Mouse (Mus musculus): ENCODE measurements at regions not wholly inside any gene's neighbourhood (a gene's known extent, or its start where the extent isn't known, plus 50 kb on each side); places are given as distances from the start of the nearest gene placed in this dataset.

- Histone ChIP-seq H3K9me3 (replicated peaks) (no peaks in the 10 kb centered on the region), H3K4me2 (no peak overlapping the region), H3K27me3 (replicated peaks) (no peaks in the 10 kb centered on the region), H3K4me3 (replicated peaks) (no peak overlapping the region), H3K4me1 (peaks cover 8% of the 10 kb centered on the region), H3K9ac (replicated peaks) (no peak overlapping the region), H3K36me3 (no peaks in the 10 kb centered on the region), H3K27ac (replicated peaks) (no peak overlapping the region)
- WGBS = 17% methylated on average over 3 of the region's 3 CpGs
- ATAC-seq (ENCODE audit: low FRiP score) = no peak
These were observed 125.3 kb downstream of the Usp46 start for GRCm38 (mm10) chr5:73942950-73943349.

- H3K9me3 ChIP-seq (replicated peaks) = no peaks in the 10 kb centered on the region
- peaks cover 8% of the 10 kb centered on the region for H3K4me1 ChIP-seq
- H3K27me3 ChIP-seq (replicated peaks) = no peaks in the 10 kb centered on the region
- H3K27ac ChIP-seq (replicated peaks) = no peak overlapping the region
- H3K4me2 ChIP-seq = no peak overlapping the region
- no peak overlapping the region for H3K4me3 ChIP-seq (replicated peaks)
- WGBS = 92% methylated on average over 3 of the region's 3 CpGs
- no peak overlapping the region for H3K9ac ChIP-seq (replicated peaks)
- ATAC-seq (ENCODE audit: low FRiP score) = no peak
- no peaks in the 10 kb centered on the region for H3K36me3 ChIP-seq
These were observed 122.6 kb downstream of the Usp46 start for GRCm38 (mm10) chr5:73945671-73946070.

- no peak for ATAC-seq (ENCODE audit: low FRiP score)
- 83% methylated on average over 6 of the region's 6 CpGs for WGBS
- no peaks in the 10 kb centered on the region for H3K9me3 ChIP-seq (replicated peaks)
These were observed 122.1 kb downstream of the Usp46 start for GRCm38 (mm10) chr5:73946164-73946563.

GRCm38 (mm10) chr5:73948031-73948899, 120.0 kb downstream of the Usp46 start:
- Histone ChIP-seq H3K4me3 (replicated peaks) (no peak overlapping the region), H3K27me3 (replicated peaks) (no peaks in the 10 kb centered on the region), H3K9me3 (replicated peaks) (no peaks in the 10 kb centered on the region), H3K9ac (replicated peaks) (no peak overlapping the region), H3K4me2 (no peak overlapping the region), H3K27ac (replicated peaks) (no peak overlapping the region), H3K4me1 (peaks cover 10% of the 10 kb centered on the region), H3K36me3 (no peaks in the 10 kb centered on the region)
- WGBS = 94% methylated on average over 9 of the region's 9 CpGs
- ATAC-seq (ENCODE audit: low FRiP score) = no peak

More at GRCm38 (mm10) chr5:73946164-73946563, 122.1 kb downstream of the Usp46 start:
- no peak overlapping the region for H3K27ac ChIP-seq (replicated peaks)
- no peak overlapping the region for H3K4me3 ChIP-seq (replicated peaks)
- H3K9ac ChIP-seq (replicated peaks) = no peak overlapping the region
- H3K4me2 ChIP-seq = no peak overlapping the region
- H3K27me3 ChIP-seq (replicated peaks) = no peaks in the 10 kb centered on the region
- no peaks in the 10 kb centered on the region for H3K36me3 ChIP-seq
- H3K4me1 ChIP-seq = peaks cover 13% of the 10 kb centered on the region
